Mouse (Mus musculus): ENCODE results near the gene C6.

Gene C6
- long read RNA-seq, experiment 1, result 0 reads
- long read RNA-seq, experiment 2, result 0 reads

- intact Hi-C loops (cut with DNase I), result no loop called here
These were observed at the start of gene C6 for GRCm38 (mm10) chr15:4726830-4727310. Gene C6, plus strand, starts transcription at chr15:4727175.

DNA sequence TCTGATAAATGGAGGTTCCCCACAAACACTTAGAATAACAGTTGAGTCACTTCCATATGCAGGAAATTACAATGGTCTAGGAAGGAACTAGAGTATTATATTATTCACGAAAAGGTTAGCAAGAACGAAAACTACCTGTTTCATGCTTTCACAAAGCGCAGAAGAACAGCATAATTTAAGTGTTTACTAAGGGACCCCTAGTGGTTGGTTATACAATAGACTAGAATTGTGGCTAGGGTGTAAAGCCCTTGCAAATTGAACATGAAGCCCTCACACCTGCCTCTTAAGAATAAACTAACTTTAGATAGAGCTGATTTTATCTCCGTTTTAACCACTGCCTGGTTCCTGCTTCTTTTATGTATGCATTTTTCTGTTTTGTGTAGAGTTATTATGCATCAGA, 29.4 kb upstream of the C6 start:
- intact Hi-C loops (cut with DNase I), result no loop called here

GRCm38 (mm10) chr15:4734150-4734549, 7.2 kb downstream of the C6 start:
- intact Hi-C loops (cut with DNase I), result no loop called here

DNA sequence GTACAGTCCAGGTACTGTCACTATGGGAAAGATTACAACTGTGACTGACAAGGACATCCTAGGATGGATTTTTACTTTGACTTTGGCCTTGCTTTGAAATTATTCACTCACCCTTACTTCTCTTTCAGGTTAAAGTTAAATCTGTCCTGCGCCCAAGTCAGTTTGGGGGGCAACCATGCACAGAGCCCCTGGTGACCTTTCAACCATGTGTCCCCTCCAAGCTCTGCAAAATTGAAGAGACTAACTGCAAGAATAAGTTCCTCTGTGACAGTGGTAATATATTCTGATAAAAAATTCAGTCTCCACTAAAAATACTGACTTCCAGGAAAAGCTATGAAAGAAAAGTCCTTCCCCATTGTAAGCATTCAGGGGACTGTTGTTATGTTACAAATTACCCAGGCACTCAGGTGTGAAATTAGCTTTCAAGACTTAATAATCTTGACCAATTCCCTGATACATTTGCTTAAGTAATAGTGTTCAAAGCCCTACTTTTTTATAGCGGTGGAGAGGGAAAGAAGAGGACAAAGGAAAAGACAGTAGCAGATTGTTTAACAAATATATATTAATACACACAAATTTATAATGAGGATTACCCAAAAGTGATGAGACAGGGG, 8.1 kb downstream of the C6 start:
- intact Hi-C loops (cut with DNase I), result no loop called here

DNA sequence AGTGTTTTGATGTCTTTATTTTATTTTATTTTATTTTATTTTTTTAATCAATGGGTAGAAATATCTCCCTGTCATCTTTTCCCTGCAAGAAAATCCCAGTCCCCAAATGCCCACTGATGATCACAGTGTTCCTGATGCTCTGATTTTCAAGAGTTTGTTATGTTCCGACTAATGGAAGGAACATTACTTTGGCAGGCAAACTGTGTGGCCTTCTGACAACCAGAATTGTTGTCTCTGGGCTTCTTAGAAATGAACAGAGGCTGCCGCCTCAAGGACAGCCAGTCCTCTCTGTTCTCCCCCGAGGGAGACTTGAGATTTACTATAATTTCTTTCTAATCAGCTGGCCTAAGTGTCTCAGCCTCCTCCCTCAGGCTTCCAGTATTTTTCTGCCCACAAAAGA, 20.7 kb downstream of the C6 start:
- intact Hi-C loops (cut with DNase I), result no loop called here

GRCm38 (mm10) chr15:4790378-4790777, 63.4 kb downstream of the C6 start:
- intact Hi-C loops (cut with DNase I), result no loop called here

DNA sequence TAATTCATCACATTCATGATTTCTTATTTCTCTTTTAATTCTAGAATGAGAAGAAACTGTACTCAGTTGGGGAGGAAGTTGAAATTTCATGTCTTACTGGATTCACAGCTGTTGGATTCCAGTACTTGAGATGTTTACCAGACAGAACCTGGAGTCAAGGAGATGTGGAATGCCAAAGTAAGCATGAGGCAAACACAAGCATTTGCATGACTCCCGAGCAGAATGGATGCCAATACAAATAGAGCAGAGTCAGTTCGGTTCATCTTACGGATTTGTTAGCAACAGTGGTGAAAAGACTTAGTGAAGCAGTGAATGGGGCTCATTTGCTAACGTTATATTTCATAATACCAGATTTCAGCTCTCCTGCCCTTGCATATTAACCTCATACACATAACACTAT, 69.9 kb downstream of the C6 start:
- intact Hi-C loops (cut with DNase I), result no loop called here

- intact Hi-C loops (cut with DNase I), result no loop called here
These were observed 77.3 kb downstream of the C6 start for GRCm38 (mm10) chr15:4804256-4804655.

DNA sequence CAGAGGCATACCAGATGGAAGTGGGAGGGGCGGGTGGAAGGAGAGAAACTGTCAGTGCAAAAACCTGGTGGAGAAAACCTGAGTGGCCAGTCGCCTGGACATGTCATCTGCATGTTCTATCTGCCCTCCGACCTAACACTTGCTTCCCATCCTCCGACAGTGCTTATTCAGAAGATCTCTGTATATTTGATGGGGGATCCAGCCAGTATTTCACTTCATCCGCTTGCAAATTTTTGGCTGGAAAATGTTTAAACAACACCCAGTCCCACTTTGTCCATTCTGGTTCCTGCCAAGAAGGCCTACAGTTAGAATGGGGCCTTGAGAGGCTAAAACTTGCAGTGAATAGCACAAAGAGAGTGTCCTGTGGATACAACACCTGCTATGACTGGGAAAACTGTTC, 81.2 kb downstream of the C6 start:
- intact Hi-C loops (cut with DNase I), result no loop called here

- intact Hi-C loops (cut with DNase I), result no loop called here
These were observed 88.0 kb downstream of the C6 start for GRCm38 (mm10) chr15:4814976-4815375.

- intact Hi-C loops (cut with DNase I), result no loop called here
These were observed 88.7 kb downstream of the C6 start for GRCm38 (mm10) chr15:4815711-4816110.

DNA sequence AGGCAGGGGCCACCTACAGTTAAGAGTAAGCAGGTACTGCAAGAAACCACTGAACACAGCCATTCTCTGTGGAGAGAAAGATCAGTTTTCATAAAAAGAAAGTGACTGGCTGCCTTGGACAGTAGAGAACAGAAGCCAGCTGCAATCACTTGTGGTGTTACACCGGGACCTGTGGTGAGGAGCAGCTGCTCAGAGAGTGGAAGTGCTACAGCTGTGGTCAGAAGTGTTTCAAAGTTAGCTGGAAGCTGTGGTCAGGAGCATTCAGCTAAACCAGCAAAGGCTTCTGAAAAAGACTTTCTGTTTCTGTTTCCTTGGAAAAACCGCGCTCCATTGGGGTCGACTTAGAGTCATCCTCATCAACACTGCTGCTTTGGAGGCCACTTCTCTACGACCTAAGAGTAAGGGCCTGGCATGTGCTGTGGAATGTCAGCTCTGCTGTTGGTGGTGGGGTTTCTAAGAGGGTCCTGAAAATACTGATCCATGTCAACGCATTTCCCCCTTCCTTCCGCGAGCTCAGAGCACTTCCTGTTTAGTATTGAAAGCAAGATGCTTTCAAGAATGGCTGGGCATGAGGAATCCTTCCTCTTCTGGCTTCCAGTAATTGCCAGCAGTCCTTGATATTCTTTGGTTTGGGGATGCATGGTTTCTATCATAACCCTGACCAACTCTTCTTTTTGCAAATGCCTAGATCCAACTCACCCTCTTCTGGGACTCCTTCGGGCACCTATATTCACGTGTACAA, 89.9 kb downstream of the C6 start:
- intact Hi-C loops (cut with DNase I), result no loop called here

- intact Hi-C loops (cut with DNase I), result no loop called here
These were observed 91.5 kb downstream of the C6 start for GRCm38 (mm10) chr15:4818437-4818836.

GRCm38 (mm10) chr15:4821161-4821560, 94.2 kb downstream of the C6 start:
- intact Hi-C loops (cut with DNase I), result no loop called here

GRCm38 (mm10) chr15:4821824-4822223, 94.8 kb downstream of the C6 start:
- intact Hi-C loops (cut with DNase I), result no loop called here

- intact Hi-C loops (cut with DNase I), result no loop called here
These were observed 100.8 kb downstream of the C6 start for GRCm38 (mm10) chr15:4827736-4828135.

DNA sequence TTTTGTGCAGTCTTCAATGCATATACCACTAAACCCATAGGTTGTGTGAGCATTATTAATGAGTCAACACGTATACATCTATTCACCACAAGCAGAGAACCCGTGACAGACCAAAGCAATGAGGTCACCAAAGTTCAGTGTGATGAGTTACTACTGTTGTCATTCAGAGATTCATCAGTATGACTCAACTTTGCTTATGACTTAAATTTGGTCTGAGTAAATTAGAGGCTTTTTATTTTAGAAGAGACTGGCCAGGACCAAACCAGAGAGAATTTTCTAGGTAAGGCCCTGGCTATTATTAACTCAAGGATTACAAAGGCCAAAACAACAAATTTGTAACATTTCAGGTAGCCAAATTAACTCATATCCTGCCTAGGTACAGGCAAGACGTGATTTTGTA, 109.4 kb downstream of the C6 start:
- intact Hi-C loops (cut with DNase I), result no loop called here

GRCm38 (mm10) chr15:4850015-4850414, 123.0 kb downstream of the C6 start:
- intact Hi-C loops (cut with DNase I), result no loop called here

Measured in adrenal gland (tissue).